7 mouse cellular contexts compared by ENCODE assay signal in the genomic region with DNA sequence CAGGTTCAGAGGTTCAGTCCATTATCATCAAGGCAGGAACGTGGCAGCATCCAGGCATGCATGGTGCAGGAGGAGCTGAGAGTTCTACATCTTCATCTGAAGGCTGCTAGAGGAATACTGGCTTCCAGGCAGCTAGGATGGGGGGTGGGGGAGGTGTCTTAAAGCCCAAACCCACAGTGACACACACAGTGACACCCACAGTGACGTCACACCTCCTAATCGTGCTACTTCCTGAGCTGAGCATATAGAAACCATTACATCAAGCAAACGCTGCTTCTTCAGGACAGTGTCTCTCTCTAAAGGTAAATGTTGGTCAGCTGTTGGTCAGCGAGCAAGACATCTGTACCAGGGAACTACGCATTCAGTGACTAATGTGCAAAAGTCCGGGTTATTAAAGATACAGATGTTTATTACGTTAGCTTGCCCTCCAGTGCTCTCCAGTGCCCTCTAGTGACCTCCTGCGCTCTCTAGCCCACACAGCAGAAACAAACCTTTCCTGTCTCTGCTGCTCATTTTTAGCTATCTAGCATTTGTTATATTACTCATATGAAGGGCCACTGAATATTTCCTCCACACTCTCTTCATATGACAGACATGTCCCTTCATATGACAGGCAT.
DNase-seq lines count a peak whose midpoint lies in the region; ATAC-seq and TF ChIP-seq lines count a peak whose summit lies in the region.

No protein-coding gene starts in this region.

- no peak overlapping the region for H3K27ac ChIP-seq in midbrain, postnatal 0 days (ENCODE audit: low read depth, low read length)
- H3K27ac ChIP-seq in midbrain, embryonic 16.5 days (ENCODE audit: low read length) = no peak overlapping the region
- no peak overlapping the region for H3K27ac ChIP-seq in embryonic fibroblast, embryonic 13.5 days (ENCODE audit: insufficient read depth, low read length)
- H3K27ac ChIP-seq in liver, embryonic 12.5 days = no peak overlapping the region

- no peak for ATAC-seq in midbrain, postnatal 0 days (ENCODE audit: low FRiP score)
- no peak for ATAC-seq in midbrain, embryonic 16.5 days
- ATAC-seq in liver, embryonic 12.5 days = no peak

- no peak for DNase-seq in midbrain, postnatal 0 days (ENCODE audit: low spot score)
- DNase-seq in adrenal gland, adult 18-20 months (ENCODE audit: low spot score in 2 of 2) = peak; percentile 20 to 24
- no peak for DNase-seq in layer of hippocampus, adult 11-12 months (ENCODE audit: low spot score)
- no peak for DNase-seq in thymus, postnatal 10 days (ENCODE audit: low spot score in 2 of 2)

- H3K4me1 ChIP-seq in midbrain, postnatal 0 days (ENCODE audit: insufficient read depth, low read length) = no peaks in the 10 kb centered on the region
- peaks cover 9% of the 10 kb centered on the region for H3K4me1 ChIP-seq in midbrain, embryonic 16.5 days (ENCODE audit: control insufficient read depth, insufficient read depth, low read length)
- H3K4me1 ChIP-seq in embryonic fibroblast, embryonic 13.5 days (ENCODE audit: control insufficient read depth, insufficient read depth, low read length) = peaks cover 3% of the 10 kb centered on the region; the same call in 1 of the 2 replicates
- peaks cover 2% of the 10 kb centered on the region; the same call in 1 of the 2 replicates for H3K4me1 ChIP-seq in liver, embryonic 12.5 days

- no peak for TF ChIP-seq POLR2A in embryonic fibroblast, embryonic 13.5 days (IDR thresholded peaks at IDR 0.05; ENCODE audit: low read depth, low read length)

- no peaks in the 10 kb centered on the region for H3K9me3 ChIP-seq in midbrain, postnatal 0 days (ENCODE audit: low read length)
- H3K9me3 ChIP-seq in midbrain, embryonic 16.5 days (replicated peaks; ENCODE audit: control insufficient read depth, low read length, poor library complexity, severe bottlenecking) = no peaks in the 10 kb centered on the region
- no peaks in the 10 kb centered on the region for H3K9me3 ChIP-seq in liver, embryonic 12.5 days (replicated peaks)

- no peak overlapping the region for H3K9ac ChIP-seq in midbrain, postnatal 0 days (replicated peaks; ENCODE audit: low read length, poor library complexity, severe bottlenecking)
- no peak overlapping the region for H3K9ac ChIP-seq in midbrain, embryonic 16.5 days (ENCODE audit: low read depth, low read length)
- H3K9ac ChIP-seq in liver, embryonic 12.5 days = no peak overlapping the region

- no peak overlapping the region for H3K4me3 ChIP-seq in midbrain, postnatal 0 days (ENCODE audit: low read depth, low read length)
- no peak overlapping the region for H3K4me3 ChIP-seq in midbrain, embryonic 16.5 days (ENCODE audit: low read depth, low read length)
- no peak overlapping the region for H3K4me3 ChIP-seq in embryonic fibroblast, embryonic 13.5 days (ENCODE audit: insufficient read depth, low read length)
- H3K4me3 ChIP-seq in liver, embryonic 12.5 days = no peak overlapping the region

- no peaks in the 10 kb centered on the region for H3K36me3 ChIP-seq in midbrain, postnatal 0 days (ENCODE audit: insufficient read depth, low read length)
- no peaks in the 10 kb centered on the region for H3K36me3 ChIP-seq in midbrain, embryonic 16.5 days (ENCODE audit: control insufficient read depth, insufficient read depth, low read length)
- H3K36me3 ChIP-seq in liver, embryonic 12.5 days = no peaks in the 10 kb centered on the region

- no peaks in the 10 kb centered on the region for H3K27me3 ChIP-seq in midbrain, postnatal 0 days (ENCODE audit: insufficient read depth, low read length)
- no peaks in the 10 kb centered on the region for H3K27me3 ChIP-seq in midbrain, embryonic 16.5 days (ENCODE audit: control insufficient read depth, insufficient read depth, low read depth, low read length)
- H3K27me3 ChIP-seq in liver, embryonic 12.5 days (replicated peaks) = no peaks in the 10 kb centered on the region

- peak; percentile 71 for TF ChIP-seq CTCF in midbrain, postnatal 0 days (IDR thresholded peaks at IDR 0.05)
- peak; percentile 71; the same call in 1 of the 2 replicates for TF ChIP-seq CTCF in embryonic fibroblast, embryonic 13.5 days (IDR thresholded peaks at IDR 0.05; ENCODE audit: borderline replicate concordance, insufficient read depth, low read length)

- H3K4me2 ChIP-seq in midbrain, postnatal 0 days (ENCODE audit: low read depth, low read length, poor library complexity, severe bottlenecking) = no peak overlapping the region
- H3K4me2 ChIP-seq in midbrain, embryonic 16.5 days (ENCODE audit: low read length) = no peak overlapping the region
- H3K4me2 ChIP-seq in liver, embryonic 12.5 days = peak overlapping the region; percentile 28; the same call in 1 of the 2 replicates

- 75% methylated on average over 9 of the region's 9 CpGs for WGBS in midbrain, postnatal 0 days
- 69% methylated on average over 9 of the region's 9 CpGs for WGBS in midbrain, embryonic 16.5 days
- WGBS in liver, embryonic 12.5 days (ENCODE audit: insufficient replicate concordance) = 38% methylated on average over 9 of the region's 9 CpGs

Comparison
In these comparisons a context has a peak if more than half of its experiments do, and no peak if none do; other contexts are left out.
1. DNase-seq: peak in adrenal gland, adult 18-20 months (2 of 2); none in midbrain, postnatal 0 days (single experiment), layer of hippocampus, adult 11-12 months (single experiment) and thymus, postnatal 10 days (0 of 2).